Mouse (Mus musculus) heart, embryonic 11.5 days (tissue): ENCODE measurements around the gene Prrt1. TPM values are rescaled to one million over a fixed set of nuclear protein-coding genes. Genes with fewer than 3 reads are reported as not detected.

Experiments used
- ATAC-seq: fragments of 200-750 bp; cut with Nextera tagmentation; replicated peaks from 2 replicates; pipeline ENCODE4 v1.8.0; 2017; ENCODE audit warnings: moderate library complexity; ENCODE audit not compliant: insufficient number of reproducible peaks, low FRiP score, low TSS enrichment
- H3K27ac ChIP-seq: fragments of 300-500 bp; sonication (generic); 2 replicates; pipeline ENCODE4 v1.5.1; 2014; ENCODE audit warnings: mild to moderate bottlenecking, low read depth, low read length
- H3K27me3 ChIP-seq: fragments of 300-500 bp; sonication (generic); 2 replicates; pipeline ENCODE4 v1.6.1; 2014; ENCODE audit warnings: mild to moderate bottlenecking, low read length, mixed read lengths; ENCODE audit not compliant: control insufficient read depth, insufficient read depth
- H3K36me3 ChIP-seq: fragments of 300-500 bp; sonication (generic); 2 replicates; pipeline ENCODE4 v1.6.1; 2014; ENCODE audit warnings: mild to moderate bottlenecking, low read length, moderate library complexity, mixed read lengths; ENCODE audit not compliant: control insufficient read depth, insufficient read depth
- H3K4me1 ChIP-seq: fragments of 300-500 bp; sonication (generic); 2 replicates; pipeline ENCODE4 v1.6.1; 2014; ENCODE audit warnings: low read length; ENCODE audit not compliant: control insufficient read depth, insufficient read depth
- H3K4me2 ChIP-seq: fragments of 300-500 bp; sonication (generic); 2 replicates; pipeline ENCODE4 v1.6.1; 2014; ENCODE audit warnings: mild to moderate bottlenecking, moderate library complexity
- H3K4me3 ChIP-seq: fragments of 300-500 bp; sonication (generic); 2 replicates; pipeline ENCODE4 v1.5.1; 2014; ENCODE audit warnings: low read depth, low read length
- H3K9ac ChIP-seq: fragments of 300-500 bp; sonication (generic); 2 replicates; pipeline ENCODE4 v1.6.1; 2014; ENCODE audit warnings: mild to moderate bottlenecking, low read depth, low read length, moderate library complexity
- H3K9me3 ChIP-seq: fragments of 300-500 bp; sonication (generic); replicated peaks from 2 replicates; pipeline ENCODE4 v1.6.1; 2016; ENCODE audit warnings: low read length; ENCODE audit not compliant: control insufficient read depth
- WGBS: fragments of 180-500 bp; shearing (Covaris S2); extraction: QIAGEN DNeasy Blood & Tissue Kit; methylation state at CpG from one replicate; pipeline ENCODE4 v1.1.7; 2014; ENCODE audit not compliant: insufficient replicate concordance; 5-methylcytosine and 5-hydroxymethylcytosine counted together
- polyA plus RNA-seq: library from polyadenylated mRNA; unstranded; fragments of >200 nt; fragmentation: Nextera tagmentation; extraction: Ambion mirVana; gene quantifications from 2 replicates; pipeline ENCODE4 v1.2.1, GENCODE M21; 2014

The Prrt1 gene
- polyA plus RNA-seq, 1 experiment from 2014 or later: not detected

DNA sequence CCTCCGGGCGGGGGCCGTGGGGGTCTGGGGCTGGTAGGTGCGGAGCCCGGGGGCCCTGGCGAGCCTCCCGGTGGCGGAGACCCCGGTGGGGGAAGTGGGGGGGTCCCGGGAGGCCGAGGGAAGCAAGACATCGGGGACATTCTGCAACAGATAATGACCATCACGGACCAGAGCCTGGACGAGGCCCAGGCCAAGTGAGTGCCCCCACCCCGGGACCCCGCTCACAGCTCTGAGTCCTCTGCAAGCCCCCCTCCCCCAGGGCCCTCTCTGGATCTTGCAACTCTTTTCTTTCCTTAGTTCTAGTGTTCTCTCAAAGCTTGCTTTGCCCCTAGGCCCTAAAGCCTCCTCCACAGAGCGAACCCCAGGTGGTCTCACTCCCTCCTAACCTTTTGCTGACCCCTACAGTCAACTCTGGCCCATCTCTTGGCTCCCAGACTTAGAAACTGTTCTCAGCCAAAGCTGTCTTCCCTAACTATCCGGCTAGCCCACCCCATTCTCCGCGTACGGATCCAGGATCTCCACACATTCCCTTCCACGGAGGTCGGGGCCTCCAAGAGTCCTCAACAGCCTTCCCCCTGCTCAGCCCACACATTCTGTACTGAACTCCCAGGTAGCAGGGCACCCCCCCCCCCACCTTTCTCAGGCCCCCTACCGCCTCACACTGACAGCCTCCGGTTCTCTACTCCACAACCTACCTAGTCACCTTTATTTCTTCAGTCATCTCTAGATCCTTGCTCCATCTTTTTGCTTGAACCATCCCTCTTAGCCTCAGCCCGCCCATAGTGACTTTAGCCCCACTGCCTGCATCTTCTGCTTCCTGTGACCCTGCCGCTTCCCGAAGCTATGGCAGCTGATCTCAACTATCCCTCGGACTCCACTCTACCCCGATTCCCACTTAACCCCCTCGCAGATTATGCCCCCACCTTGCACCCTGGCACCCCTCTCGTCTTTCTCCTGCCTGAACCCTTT is 36.5 kb upstream of the Prrt1 start:
- peak overlapping the region; percentile 92 for H3K4me2 ChIP-seq
- no peaks in the 10 kb centered on the region for H3K27me3 ChIP-seq
- ATAC-seq: no peak
- peak overlapping the region; percentile 97 for H3K27ac ChIP-seq
- H3K4me3 ChIP-seq: peak overlapping the region; percentile 83
- H3K36me3 ChIP-seq: peaks cover 9% of the 10 kb centered on the region; the same call in 1 of the 2 replicates
- peak overlapping the region; percentile 98 for H3K9ac ChIP-seq
- H3K4me1 ChIP-seq: peaks cover 63% of the 10 kb centered on the region
- WGBS: 2% methylated on average over 32 of the region's 32 CpGs
- H3K9me3 ChIP-seq: no peaks in the 10 kb centered on the region

DNA sequence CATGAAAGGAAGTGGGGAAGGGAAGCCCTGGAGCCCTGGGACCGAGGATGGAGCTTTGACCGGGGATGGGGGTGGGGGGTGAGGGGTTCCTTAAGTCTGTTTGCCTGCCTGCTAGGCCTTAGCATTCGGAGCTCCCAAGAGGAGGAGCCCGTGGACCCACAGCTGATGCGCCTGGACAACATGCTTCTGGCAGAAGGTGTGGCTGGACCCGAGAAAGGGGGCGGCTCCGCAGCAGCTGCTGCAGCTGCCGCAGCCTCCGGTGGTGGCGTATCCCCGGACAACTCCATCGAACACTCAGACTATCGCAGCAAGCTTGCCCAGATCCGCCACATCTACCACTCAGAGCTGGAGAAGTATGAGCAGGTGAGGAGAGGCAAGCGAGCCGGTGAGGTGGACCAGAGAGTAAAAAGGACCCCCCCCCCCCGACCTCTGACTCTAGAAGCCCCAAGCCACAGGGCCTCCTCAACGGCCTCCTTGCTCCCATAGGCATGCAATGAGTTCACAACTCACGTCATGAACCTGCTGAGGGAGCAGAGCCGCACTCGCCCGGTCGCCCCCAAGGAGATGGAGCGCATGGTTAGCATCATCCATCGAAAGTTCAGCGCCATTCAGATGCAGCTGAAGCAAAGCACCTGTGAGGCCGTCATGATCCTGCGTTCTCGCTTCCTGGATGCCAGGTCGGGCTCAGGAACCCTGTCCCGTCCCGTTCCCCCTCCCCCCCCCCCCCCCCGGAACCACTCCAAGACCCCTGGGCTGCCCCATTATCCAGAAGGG is 35.4 kb upstream of the Prrt1 start:
- peak overlapping the region; percentile 97; the same call in 1 of the 2 replicates for H3K27ac ChIP-seq
- H3K27me3 ChIP-seq: no peaks in the 10 kb centered on the region
- peak overlapping the region; percentile 83 for H3K4me3 ChIP-seq
- peak overlapping the region; percentile 98 for H3K9ac ChIP-seq
- ATAC-seq: no peak
- H3K4me2 ChIP-seq: peak overlapping the region; percentile 92
- H3K36me3 ChIP-seq: peaks cover 9% of the 10 kb centered on the region; the same call in 1 of the 2 replicates
- WGBS: 65% methylated on average over 34 of the region's 34 CpGs
- H3K9me3 ChIP-seq: no peaks in the 10 kb centered on the region
- peaks cover 64% of the 10 kb centered on the region for H3K4me1 ChIP-seq

GRCm38 (mm10) chr17:34596098-34596497 is 33.2 kb upstream of the Prrt1 start:
- Histone ChIP-seq H3K4me2 (no peak overlapping the region), H3K27ac (no peak overlapping the region), H3K4me3 (no peak overlapping the region), H3K4me1 (peaks cover 47% of the 10 kb centered on the region), H3K36me3 (peaks cover 15% of the 10 kb centered on the region), H3K27me3 (no peaks in the 10 kb centered on the region), H3K9ac (no peak overlapping the region), H3K9me3 (no peaks in the 10 kb centered on the region)
- WGBS: 70% methylated on average over 8 of the region's 8 CpGs
- ATAC-seq: no peak

GRCm38 (mm10) chr17:34597566-34598095 is 31.7 kb upstream of the Prrt1 start, which contains the start of gene Ager:
Ager (plus strand) TSS chr17:34597862.
- H3K4me1 ChIP-seq: peaks cover 48% of the 10 kb centered on the region
- H3K9ac ChIP-seq: peak within 1 kb of the TSS; percentile 56; the same call in 1 of the 2 replicates
- H3K27me3 ChIP-seq: no peaks in the 10 kb centered on the region
- peak within 1 kb of the TSS; percentile 34 for H3K4me2 ChIP-seq
- WGBS: 20% methylated on average over 6 of the region's 6 CpGs
- H3K4me3 ChIP-seq: no peak within 1 kb of the TSS
- H3K36me3 ChIP-seq: peaks cover 15% of the 10 kb centered on the region
- H3K27ac ChIP-seq: no peak within 1 kb of the TSS
- no peaks in the 10 kb centered on the region for H3K9me3 ChIP-seq
- no peak for ATAC-seq

DNA sequence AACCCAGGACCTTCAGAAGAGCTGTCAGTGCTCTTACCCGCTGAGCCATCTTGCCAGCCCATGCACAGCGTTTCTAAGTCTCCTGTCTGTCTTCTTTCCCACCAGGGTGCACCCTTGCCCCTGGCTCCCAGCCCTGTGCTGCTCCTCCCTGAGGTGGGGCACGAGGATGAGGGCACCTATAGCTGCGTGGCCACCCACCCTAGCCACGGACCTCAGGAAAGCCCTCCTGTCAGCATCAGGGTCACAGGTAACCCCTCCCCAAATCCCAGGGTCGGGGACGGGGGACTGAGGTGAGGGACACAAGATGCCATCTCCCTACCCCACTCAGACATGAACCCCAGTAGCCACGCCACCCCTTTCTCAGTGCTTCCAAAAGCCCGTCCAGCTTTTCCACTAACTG is 29.4 kb upstream of the Prrt1 start:
- peaks cover 11% of the 10 kb centered on the region for H3K36me3 ChIP-seq
- no peak for ATAC-seq
- 76% methylated on average over 9 of the region's 9 CpGs for WGBS
- no peak overlapping the region for H3K4me2 ChIP-seq
- no peaks in the 10 kb centered on the region for H3K9me3 ChIP-seq
- no peak overlapping the region for H3K9ac ChIP-seq
- no peak overlapping the region for H3K4me3 ChIP-seq
- H3K27ac ChIP-seq: no peak overlapping the region
- H3K4me1 ChIP-seq: peaks cover 34% of the 10 kb centered on the region
- H3K27me3 ChIP-seq: no peaks in the 10 kb centered on the region

DNA sequence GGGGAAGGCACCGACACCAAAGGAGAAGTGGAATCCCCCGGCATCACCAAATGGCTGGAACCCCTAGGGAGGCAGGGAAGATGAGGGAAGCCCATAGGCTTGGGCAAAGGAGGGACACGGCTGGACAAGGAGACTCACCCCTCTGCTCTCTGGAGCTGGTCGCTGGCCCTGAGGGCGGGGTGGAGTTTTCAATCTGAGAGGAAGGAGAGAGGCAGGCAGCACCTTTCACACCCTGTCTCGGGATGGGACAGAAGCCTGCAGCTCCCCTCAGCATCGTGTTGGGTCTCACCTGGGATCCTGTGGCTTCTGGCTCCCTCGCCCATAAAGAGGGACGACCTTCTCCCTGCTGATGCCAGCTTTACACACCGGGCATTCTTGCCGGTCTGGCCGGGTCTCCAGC is 27.5 kb upstream of the Prrt1 start:
- H3K4me3 ChIP-seq: no peak overlapping the region
- H3K4me2 ChIP-seq: no peak overlapping the region; the same call in 1 of the 2 replicates
- peaks cover 6% of the 10 kb centered on the region for H3K36me3 ChIP-seq
- no peaks in the 10 kb centered on the region for H3K27me3 ChIP-seq
- ATAC-seq: no peak
- H3K4me1 ChIP-seq: peaks cover 39% of the 10 kb centered on the region
- no peaks in the 10 kb centered on the region for H3K9me3 ChIP-seq
- no peak overlapping the region for H3K9ac ChIP-seq
- no peak overlapping the region for H3K27ac ChIP-seq
- 82% methylated on average over 12 of the region's 12 CpGs for WGBS

DNA sequence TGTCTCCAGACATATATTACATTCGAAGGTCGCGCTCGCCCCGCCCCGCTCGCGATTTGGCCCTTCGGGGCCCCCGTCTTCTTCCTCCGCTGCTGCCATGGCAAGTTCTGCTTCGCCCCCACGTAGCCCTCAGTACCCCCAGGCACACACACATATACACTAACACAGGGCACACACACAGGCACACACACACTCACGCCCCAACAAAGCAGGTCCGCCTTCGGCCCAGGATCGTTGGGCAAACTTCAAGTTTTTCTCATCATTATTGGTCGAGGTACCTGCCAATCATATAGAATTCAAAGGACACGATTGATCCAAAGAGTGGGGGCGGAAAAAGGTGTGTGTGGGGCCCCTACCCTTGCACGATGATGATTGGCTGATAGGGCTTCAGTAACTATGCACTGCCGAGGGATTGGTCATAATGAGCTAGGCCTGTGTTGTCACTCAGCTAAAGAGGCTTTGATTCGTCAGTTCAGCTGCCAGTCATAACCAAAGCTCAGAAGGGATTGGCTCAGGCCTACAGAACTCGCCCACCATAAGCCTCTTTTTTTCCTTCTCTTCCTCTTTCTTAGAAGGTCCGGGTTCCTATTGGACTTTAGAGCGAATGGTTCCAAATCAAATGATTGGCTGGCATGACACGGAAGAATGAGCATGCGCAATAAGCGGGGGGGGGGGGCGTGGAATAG is 25.8 kb upstream of the Prrt1 start, which contains the start of gene Rnf5:
Rnf5 (minus strand) TSS at position 316 of the 686 bp plus-strand sequence.
- H3K4me1 ChIP-seq: peaks cover 34% of the 10 kb centered on the region
- H3K9me3 ChIP-seq: no peaks in the 10 kb centered on the region
- H3K27me3 ChIP-seq: no peaks in the 10 kb centered on the region
- under 1% methylated on average over 29 of the region's 30 CpGs for WGBS
- peak within 1 kb of the TSS; percentile 99 for H3K4me2 ChIP-seq
- peak within 1 kb of the TSS; percentile 91 for H3K27ac ChIP-seq
- peak; percentile 90 for ATAC-seq
- H3K36me3 ChIP-seq: peaks cover 6% of the 10 kb centered on the region
- peak within 1 kb of the TSS; percentile 86 for H3K9ac ChIP-seq
- peak within 1 kb of the TSS; percentile 99 for H3K4me3 ChIP-seq

DNA sequence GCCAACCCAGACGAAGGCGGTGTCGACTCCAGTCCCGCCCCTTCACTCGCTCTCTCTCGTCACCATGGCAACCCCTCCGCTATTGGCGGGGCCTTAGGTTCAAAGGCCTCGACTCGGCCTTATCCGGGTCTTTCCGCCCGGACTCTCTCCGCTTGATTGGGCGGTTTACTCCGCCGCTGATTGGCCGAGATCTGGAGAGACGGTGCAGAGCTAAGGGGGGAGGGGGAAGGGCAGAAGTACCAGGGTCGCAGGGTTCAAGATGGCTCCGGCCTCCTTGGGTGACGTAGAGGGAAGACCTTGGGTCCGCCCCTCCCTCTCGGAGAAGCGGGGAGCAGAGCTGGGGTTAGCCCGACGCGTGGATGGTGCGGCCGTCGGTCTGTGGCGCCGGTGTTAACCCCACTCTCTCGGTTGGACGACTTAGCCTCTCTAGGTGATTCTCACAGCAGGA is 25.2 kb upstream of the Prrt1 start, which contains the start of gene Agpat1:
Agpat1 (plus strand) TSS at position 202 of the 448 bp plus-strand sequence.
- Histone ChIP-seq H3K27me3 (no peaks in the 10 kb centered on the region), H3K4me3 (peak within 1 kb of the TSS; percentile 99), H3K9ac (peak within 1 kb of the TSS; percentile 86), H3K9me3 (no peaks in the 10 kb centered on the region), H3K4me1 (peaks cover 38% of the 10 kb centered on the region), H3K36me3 (peaks cover 6% of the 10 kb centered on the region), H3K4me2 (peak within 1 kb of the TSS; percentile 99), H3K27ac (peak within 1 kb of the TSS; percentile 91)
- WGBS: 0% methylated on average over 33 of the region's 35 CpGs
- ATAC-seq: peak; percentile 87
